Mouse (Mus musculus): ENCODE measurements around the gene Taf1c. TPM values are rescaled to one million over a fixed set of nuclear protein-coding genes. Genes with fewer than 3 reads are reported as not detected.
A peak's percentile ranks its signal among the peaks of the same experiment; 100 is the strongest.

The Taf1c gene
- polyA plus RNA-seq, 1 experiment from 2014 or later: 11.3 TPM

- 70% methylated on average over 9 of the region's 9 CpGs for WGBS
- H3K27me3 ChIP-seq (ENCODE audit: control insufficient read depth, insufficient read depth, low read length): no peaks in the 10 kb centered on the region
- no peaks in the 10 kb centered on the region for H3K9me3 ChIP-seq (replicated peaks; ENCODE audit: control insufficient read depth, low read length)
- no peaks in the 10 kb centered on the region for H3K36me3 ChIP-seq (ENCODE audit: control insufficient read depth, insufficient read depth, low read length)
- H3K4me3 ChIP-seq (replicated peaks; ENCODE audit: low read length): peak overlapping the region; percentile 80
- peak overlapping the region; percentile 57 for H3K4me2 ChIP-seq (ENCODE audit: low read depth, low read length)
- ATAC-seq (ENCODE audit: insufficient read depth, low FRiP score): no peak
- H3K9ac ChIP-seq (ENCODE audit: low read length): peak overlapping the region; percentile 94
- H3K4me1 ChIP-seq (ENCODE audit: control insufficient read depth, insufficient read depth, low read length): peaks cover 28% of the 10 kb centered on the region
- no peak overlapping the region for H3K27ac ChIP-seq (ENCODE audit: low read length)
Observed at GRCm38 (mm10) chr8:119557132-119557531, 47.9 kb downstream of the Taf1c start.

- Histone ChIP-seq H3K4me2 (ENCODE audit: low read depth, low read length) (no peak overlapping the region), H3K4me1 (ENCODE audit: control insufficient read depth, insufficient read depth, low read length) (peaks cover 28% of the 10 kb centered on the region), H3K9ac (ENCODE audit: low read length) (no peak overlapping the region), H3K4me3 (replicated peaks; ENCODE audit: low read length) (no peak overlapping the region), H3K27ac (ENCODE audit: low read length) (no peak overlapping the region), H3K36me3 (ENCODE audit: control insufficient read depth, insufficient read depth, low read length) (no peaks in the 10 kb centered on the region), H3K9me3 (replicated peaks; ENCODE audit: control insufficient read depth, low read length) (no peaks in the 10 kb centered on the region), H3K27me3 (ENCODE audit: control insufficient read depth, insufficient read depth, low read length) (no peaks in the 10 kb centered on the region)
- ATAC-seq (ENCODE audit: insufficient read depth, low FRiP score): no peak
- 87% methylated on average over 6 of the region's 6 CpGs for WGBS
Observed at GRCm38 (mm10) chr8:119555861-119556260, 49.2 kb downstream of the Taf1c start.

GRCm38 (mm10) chr8:119552967-119553366 lies 52.1 kb downstream of the Taf1c start:
- H3K4me1 ChIP-seq (ENCODE audit: control insufficient read depth, insufficient read depth, low read length): peaks cover 33% of the 10 kb centered on the region
- ATAC-seq (ENCODE audit: insufficient read depth, low FRiP score): no peak
- 67% methylated on average over 2 of the region's 2 CpGs for WGBS

GRCm38 (mm10) chr8:119548560-119549113 lies 56.4 kb downstream of the Taf1c start:
- H3K36me3 ChIP-seq (ENCODE audit: control insufficient read depth, insufficient read depth, low read length): peaks cover 10% of the 10 kb centered on the region; the same call in 1 of the 2 replicates
- peak overlapping the region; percentile 43; the same call in 1 of the 2 replicates for H3K27ac ChIP-seq (ENCODE audit: low read length)
- H3K27me3 ChIP-seq (ENCODE audit: control insufficient read depth, insufficient read depth, low read length): no peaks in the 10 kb centered on the region
- H3K9ac ChIP-seq (ENCODE audit: low read length): no peak overlapping the region
- ATAC-seq (ENCODE audit: insufficient read depth, low FRiP score): no peak
- H3K4me3 ChIP-seq (replicated peaks; ENCODE audit: low read length): no peak overlapping the region
- H3K4me1 ChIP-seq (ENCODE audit: control insufficient read depth, insufficient read depth, low read length): peaks cover 21% of the 10 kb centered on the region
- no peaks in the 10 kb centered on the region for H3K9me3 ChIP-seq (replicated peaks; ENCODE audit: control insufficient read depth, low read length)
- 60% methylated on average over 7 of the region's 7 CpGs for WGBS
- no peak overlapping the region for H3K4me2 ChIP-seq (ENCODE audit: low read depth, low read length)

More at GRCm38 (mm10) chr8:119552967-119553366, 52.1 kb downstream of the Taf1c start:
- Histone ChIP-seq H3K27ac (ENCODE audit: low read length) (no peak overlapping the region), H3K36me3 (ENCODE audit: control insufficient read depth, insufficient read depth, low read length) (no peaks in the 10 kb centered on the region), H3K4me3 (replicated peaks; ENCODE audit: low read length) (no peak overlapping the region), H3K9me3 (replicated peaks; ENCODE audit: control insufficient read depth, low read length) (no peaks in the 10 kb centered on the region), H3K27me3 (ENCODE audit: control insufficient read depth, insufficient read depth, low read length) (no peaks in the 10 kb centered on the region), H3K9ac (ENCODE audit: low read length) (no peak overlapping the region), H3K4me2 (ENCODE audit: low read depth, low read length) (no peak overlapping the region)

Other genes starting within 250 kb of the Taf1c start
- 12.5 and 13.5 TPM in 2 replicates for gene Mlycd, start 210.3 kb downstream of the Taf1c start, polyA plus RNA-seq (2015; fragmentation: Nextera tagmentation; extraction: Ambion mirVana)
- 10.2 and 11.0 TPM in 2 replicates for gene Osgin1, start 171.1 kb downstream of the Taf1c start, polyA plus RNA-seq (2015; fragmentation: Nextera tagmentation; extraction: Ambion mirVana)
- gene Necab2, start 158.5 kb downstream of the Taf1c start, polyA plus RNA-seq (2015; fragmentation: Nextera tagmentation; extraction: Ambion mirVana): 0.74 and 1.5 TPM in 2 replicates
- not detected in 2 replicates for gene Slc38a8, start 103.5 kb downstream of the Taf1c start, polyA plus RNA-seq (2015; fragmentation: Nextera tagmentation; extraction: Ambion mirVana)
- 108 and 115 TPM in 2 replicates for gene Mbtps1, start 46.5 kb downstream of the Taf1c start, polyA plus RNA-seq (2015; fragmentation: Nextera tagmentation; extraction: Ambion mirVana)
- 31.0 and 39.2 TPM in 2 replicates for gene Hsdl1, start 30.0 kb downstream of the Taf1c start, polyA plus RNA-seq (2015; fragmentation: Nextera tagmentation; extraction: Ambion mirVana)
- 0.30 and 0.66 TPM in 2 replicates for gene Dnaaf1, start 30.0 kb downstream of the Taf1c start, polyA plus RNA-seq (2015; fragmentation: Nextera tagmentation; extraction: Ambion mirVana)
- 0.06 TPM in 1 of 2 replicates, not detected in the other for gene Adad2, start 7.5 kb upstream of the Taf1c start, polyA plus RNA-seq (2015; fragmentation: Nextera tagmentation; extraction: Ambion mirVana)
- gene Kcng4, start 30.5 kb upstream of the Taf1c start, polyA plus RNA-seq (2015; fragmentation: Nextera tagmentation; extraction: Ambion mirVana): 0.10 and 0.18 TPM in 2 replicates
- 33.9 and 38.6 TPM in 2 replicates for gene Wfdc1, start 61.1 kb upstream of the Taf1c start, polyA plus RNA-seq (2015; fragmentation: Nextera tagmentation; extraction: Ambion mirVana)
- 10.8 and 15.9 TPM in 2 replicates for gene Atp2c2, start 94.8 kb upstream of the Taf1c start, polyA plus RNA-seq (2015; fragmentation: Nextera tagmentation; extraction: Ambion mirVana)
- gene Tldc1, start 173.2 kb upstream of the Taf1c start, polyA plus RNA-seq (2015; fragmentation: Nextera tagmentation; extraction: Ambion mirVana): 14.5 and 16.5 TPM in 2 replicates
- gene Cotl1, start 235.3 kb upstream of the Taf1c start, polyA plus RNA-seq (2015; fragmentation: Nextera tagmentation; extraction: Ambion mirVana): 144 and 177 TPM in 2 replicates

Measured in stomach, embryonic 16.5 days (tissue).